Mouse (Mus musculus) MEL (cell line): ENCODE measurements at regions not wholly inside any gene's neighbourhood (a gene's known extent, or its start where the extent isn't known, plus 50 kb on each side); places are given as distances from the start of the nearest gene placed in this dataset.

ENCODE experiments used
- CTCF ChIP-seq, 3 experiments: IDR thresholded peaks in 2 of 3; conservative IDR thresholded peaks in 1 of 3; 2 replicates each; pipeline ENCODE4 v1.5.1; 2011 to 2012; ENCODE audit warnings: low read length in 3 of 3, low read depth in 2 of 3, mild to moderate bottlenecking in 2 of 3, improper control_type of control experiment in 1 of 3, inconsistent platforms in 1 of 3, mixed read lengths in 1 of 3, moderate library complexity in 1 of 3; ENCODE audit not compliant: control insufficient read depth in 1 of 3, insufficient read depth in 1 of 3, poor library complexity in 1 of 3, severe bottlenecking in 1 of 3
- EP300 ChIP-seq, 2 experiments: IDR thresholded peaks; 2 replicates each; pipeline ENCODE4 v1.6.1; 2011; ENCODE audit warnings: improper control_type of control experiment in 2 of 2, low read length in 2 of 2, low read depth in 1 of 2, mild to moderate bottlenecking in 1 of 2
- GATA1 ChIP-seq: IDR thresholded peaks from 2 replicates; pipeline ENCODE4 v1.6.1; 2011; ENCODE audit warnings: low read depth, low read length, improper control_type of control experiment
- HCFC1 ChIP-seq: IDR thresholded peaks from 2 replicates; pipeline ENCODE4 v1.6.1; 2012; ENCODE audit warnings: low read depth, mild to moderate bottlenecking, inconsistent platforms, low read length, improper control_type of control experiment, moderate library complexity
- KAT2A ChIP-seq: conservative IDR thresholded peaks from 2 replicates; pipeline ENCODE4 v1.6.1; 2012; ENCODE audit warnings: low read depth, low read length, improper control_type of control experiment, inconsistent platforms
- MEF2A ChIP-seq: IDR thresholded peaks from 2 replicates; pipeline ENCODE4 v1.6.1; 2014; ENCODE audit warnings: low read depth, mild to moderate bottlenecking, inconsistent platforms, low read length, improper control_type of control experiment; ENCODE audit not compliant: poor library complexity, insufficient replicate concordance, severe bottlenecking; ENCODE audit errors: extremely low read depth
- MYB ChIP-seq: IDR thresholded peaks from 2 replicates; pipeline ENCODE4 v1.6.1; 2011; ENCODE audit warnings: mild to moderate bottlenecking, low read depth, low read length, improper control_type of control experiment
- MYC ChIP-seq: IDR thresholded peaks from 2 replicates; pipeline ENCODE4 v1.6.1; 2011; ENCODE audit warnings: low read depth, mild to moderate bottlenecking, low read length, improper control_type of control experiment, moderate library complexity
- POLR2A ChIP-seq, 2 experiments: IDR thresholded peaks; 2 replicates each; pipeline ENCODE4 v1.6.1; 2011 to 2012; ENCODE audit warnings: low read length in 2 of 2, mild to moderate bottlenecking in 2 of 2, control low read depth in 1 of 2, improper control_type of control experiment in 1 of 2, low read depth in 1 of 2, moderate library complexity in 1 of 2; ENCODE audit not compliant: control insufficient read depth in 1 of 2, insufficient read depth in 1 of 2, poor library complexity in 1 of 2
- SIN3A ChIP-seq: IDR thresholded peaks from 2 replicates; pipeline ENCODE4 v1.6.1; 2012; ENCODE audit warnings: low read length, improper control_type of control experiment, inconsistent platforms
- USF1 ChIP-seq: IDR thresholded peaks from 2 replicates; pipeline ENCODE4 v1.6.1; 2014; ENCODE audit warnings: low read depth, mild to moderate bottlenecking, inconsistent platforms, low read length, improper control_type of control experiment, moderate library complexity
- USF2 ChIP-seq, 2 experiments: IDR thresholded peaks; 2 replicates each; pipeline ENCODE4 v1.6.1; 2011 to 2012; ENCODE audit warnings: improper control_type of control experiment in 2 of 2, low read length in 2 of 2, borderline replicate concordance in 1 of 2, inconsistent platforms in 1 of 2, low read depth in 1 of 2, mild to moderate bottlenecking in 1 of 2; ENCODE audit not compliant: insufficient read depth in 1 of 2
- ZKSCAN1 ChIP-seq: IDR thresholded peaks from 2 replicates; pipeline ENCODE4 v1.6.1; 2012; ENCODE audit warnings: low read depth, mild to moderate bottlenecking, inconsistent platforms, low read length, improper control_type of control experiment, moderate library complexity
- ZMIZ1 ChIP-seq: IDR thresholded peaks from 2 replicates; pipeline ENCODE4 v1.6.1; 2012; ENCODE audit warnings: low read depth, mild to moderate bottlenecking, inconsistent platforms, low read length, improper control_type of control experiment, moderate library complexity

DNA sequence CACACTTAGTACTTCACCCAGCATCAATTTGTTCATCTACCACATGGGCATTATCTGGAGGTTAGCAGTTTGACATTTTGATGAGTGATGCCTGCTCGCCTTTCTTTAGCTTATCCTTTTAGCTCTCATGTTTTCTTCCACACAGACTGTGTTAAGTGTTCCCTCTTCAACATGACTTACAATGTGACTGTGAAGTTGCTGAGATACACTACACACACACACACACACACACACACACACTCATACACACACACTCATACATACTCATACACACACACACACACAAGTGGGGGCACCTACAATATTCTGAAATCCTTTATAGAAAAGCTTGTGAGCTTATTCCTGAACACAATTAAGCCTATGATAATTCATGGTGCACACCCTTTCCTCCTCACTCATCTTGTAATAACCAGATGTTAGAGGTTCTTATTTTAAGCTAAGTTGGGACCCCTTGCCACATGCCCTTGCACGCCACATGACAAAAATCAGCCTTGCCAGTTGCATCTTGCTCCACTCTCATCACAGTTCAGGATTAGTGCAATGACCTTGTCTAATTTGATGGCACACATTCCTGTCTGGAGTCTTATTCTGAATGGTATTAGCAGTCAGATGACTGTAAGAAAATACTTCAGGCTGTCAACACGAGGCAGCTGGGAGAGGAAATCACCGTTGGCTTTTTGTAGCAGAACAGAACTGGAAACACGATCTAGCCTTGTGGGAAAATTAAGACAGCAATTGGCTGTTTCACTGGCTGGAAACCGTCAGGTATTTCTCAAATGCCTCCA, 207.7 kb upstream of the Dio2 start:
- no peak for TF ChIP-seq CTCF (IDR thresholded peaks at IDR 0.05 in 2 of 3, conservative IDR thresholded peaks at IDR 0.05 in 1 of 3; ENCODE audit: control insufficient read depth in 1 of 3, insufficient read depth in 1 of 3, low read depth in 2 of 3, low read length in 3 of 3, poor library complexity in 1 of 3, severe bottlenecking in 1 of 3)
- no peak for TF ChIP-seq USF2 (IDR thresholded peaks at IDR 0.05; ENCODE audit: borderline replicate concordance in 1 of 2, insufficient read depth in 1 of 2, low read depth in 1 of 2, low read length in 2 of 2)
- no peak for TF ChIP-seq SIN3A
- no peak for TF ChIP-seq GATA1
- TF ChIP-seq MYC, result no peak
- no peak for TF ChIP-seq EP300 (IDR thresholded peaks at IDR 0.05; ENCODE audit: low read depth in 1 of 2, low read length in 2 of 2)
- TF ChIP-seq MEF2A, result no peak
- TF ChIP-seq ZMIZ1, result no peak
- TF ChIP-seq MYB, result no peak
- no peak for TF ChIP-seq HCFC1
- no peak for TF ChIP-seq ZKSCAN1
- TF ChIP-seq KAT2A, result no peak
- TF ChIP-seq POLR2A (IDR thresholded peaks at IDR 0.05; ENCODE audit: control insufficient read depth in 1 of 2, insufficient read depth in 1 of 2, low read depth in 1 of 2, low read length in 2 of 2, poor library complexity in 1 of 2), result no peak
- TF ChIP-seq USF1, result no peak
